Mouse (Mus musculus): ENCODE results near the gene Gpn3. TPM values are rescaled to one million over a fixed set of nuclear protein-coding genes. Genes with fewer than 3 reads are reported as not detected.

The Gpn3 gene
- polyA plus RNA-seq (2017; shearing (Covaris generic)) = 122 TPM

DNA sequence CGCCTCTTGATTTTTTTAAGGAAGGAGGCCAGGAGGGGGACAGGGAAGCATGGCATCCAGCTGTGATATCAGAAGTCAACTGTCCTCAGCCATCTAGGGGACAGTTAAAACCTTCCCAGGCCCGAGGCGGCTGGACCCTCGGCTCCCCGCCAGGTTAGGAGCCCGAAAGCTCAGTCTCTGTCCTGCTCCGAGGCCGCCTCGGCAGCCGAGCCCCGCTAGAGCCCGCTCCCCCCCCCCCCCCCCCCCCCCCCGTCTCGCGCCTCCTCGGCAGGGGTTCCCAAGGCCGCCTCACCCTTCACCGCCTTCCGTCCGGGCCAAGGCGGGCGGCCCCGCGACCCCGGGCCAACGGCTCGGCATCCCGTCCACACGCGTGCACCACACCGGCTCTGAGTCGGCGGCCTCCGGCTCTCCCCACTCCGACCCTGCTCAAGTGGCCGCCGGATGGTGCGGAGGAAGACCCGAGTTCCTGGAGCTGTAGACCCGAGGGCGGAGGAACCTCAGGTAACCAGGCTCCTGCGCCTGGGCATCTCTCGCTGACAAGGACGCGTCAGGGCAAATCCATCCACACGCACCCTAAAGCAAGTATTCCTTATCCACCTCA, at the start of gene Gpn3:
Gene Gpn3 (plus strand): TSS at position 286 of the 601 bp plus-strand sequence.

GRCm38 (mm10) chr5:122353807-122354491, 17.7 kb upstream of the Gpn3 start, which contains the start of the genes Rad9b and Vps29:
Rad9b (minus strand) TSS chr5:122354233.
Vps29 (plus strand) TSS chr5:122354369.

GRCm38 (mm10) chr5:122372192-122372769, 605 bp downstream of the Gpn3 start, which contains the start of gene Fam216a:
Fam216a (minus strand) TSS chr5:122372364.

DNA sequence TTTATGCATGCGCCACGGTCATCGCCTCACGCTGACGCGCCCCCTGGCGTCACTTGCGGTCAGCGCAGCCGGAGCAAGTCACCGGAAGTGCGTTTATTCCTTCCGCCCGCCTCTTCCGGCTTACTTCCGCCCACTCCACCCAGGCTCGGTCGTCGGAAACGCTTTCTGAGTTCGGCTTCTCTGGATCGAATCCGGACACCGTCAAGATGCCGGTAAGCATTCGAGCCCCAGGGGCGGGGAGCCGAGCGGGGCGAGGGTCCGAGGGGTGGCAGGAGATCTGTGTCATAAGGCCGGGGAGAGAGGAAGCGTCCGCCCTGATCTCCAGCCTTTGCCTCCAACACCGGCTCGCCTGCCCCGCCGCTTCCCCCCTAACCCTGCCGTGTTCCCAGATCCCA, 20.1 kb downstream of the Gpn3 start, which contains the start of gene Arpc3:
Gene Arpc3 (plus strand): TSS at position 93 of the 395 bp plus-strand sequence.

DNA sequence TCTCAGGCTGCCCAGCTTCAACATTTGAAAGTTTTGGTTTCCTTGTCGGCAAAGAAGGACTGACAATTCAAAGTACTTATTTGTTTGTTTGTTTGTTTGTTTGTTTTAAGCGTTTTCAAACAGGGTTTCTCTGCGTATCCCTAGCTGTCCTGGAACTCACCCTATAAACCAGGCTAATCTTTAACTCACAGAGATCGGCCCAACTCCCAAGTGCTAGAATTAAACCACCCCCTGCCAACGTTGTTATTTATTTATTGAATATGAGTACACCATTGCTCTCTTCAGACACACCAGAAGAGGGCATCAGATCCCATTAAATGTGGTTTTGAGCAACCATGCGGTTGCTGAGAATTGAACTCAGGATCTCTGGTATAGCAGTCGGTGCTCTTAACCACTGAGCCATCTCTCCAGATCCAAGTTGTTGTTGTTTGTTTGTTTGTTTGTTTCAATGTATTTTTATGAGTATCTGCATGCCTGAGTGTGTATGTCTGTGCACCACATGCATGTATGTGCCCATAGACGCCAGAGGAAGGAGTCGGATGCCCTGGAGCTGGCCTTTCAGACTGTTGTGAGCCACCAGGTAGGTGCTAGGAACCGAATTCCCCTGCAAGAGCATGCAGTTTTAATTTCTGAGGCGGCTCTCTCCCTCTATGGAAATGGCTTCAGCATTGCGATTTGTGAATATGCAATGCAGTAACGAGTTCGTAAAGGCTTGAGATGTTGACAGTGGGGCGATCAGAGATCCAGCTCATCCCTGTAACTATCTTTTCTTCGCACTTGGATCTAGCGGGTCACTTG, 49.8 kb downstream of the Gpn3 start, which contains the start of gene Anapc7:
Gene Anapc7 (plus strand): TSS at position 423 of the 798 bp plus-strand sequence.

Other genes starting within 250 kb of the Gpn3 start
- gene Ccdc63, start 231.1 kb upstream of the Gpn3 start, polyA plus RNA-seq (2017; shearing (Covaris generic)) = 1.4 TPM
- gene Ppp1cc, start 213.6 kb upstream of the Gpn3 start, polyA plus RNA-seq (2017; shearing (Covaris generic)) = 783 TPM
- gene Hvcn1, start 165.1 kb upstream of the Gpn3 start, polyA plus RNA-seq (2017; shearing (Covaris generic)) = 57.8 TPM
- 2.1 TPM for gene Tctn1, start 107.4 kb upstream of the Gpn3 start, polyA plus RNA-seq (2017; shearing (Covaris generic))
- gene Pptc7, start 87.5 kb upstream of the Gpn3 start, polyA plus RNA-seq (2017; shearing (Covaris generic)) = 59.2 TPM
- 1.0 TPM for gene Rad9b, start 17.6 kb upstream of the Gpn3 start, polyA plus RNA-seq (2017; shearing (Covaris generic))
- gene Vps29, start 17.5 kb upstream of the Gpn3 start, polyA plus RNA-seq (2017; shearing (Covaris generic)) = 127 TPM
- gene Fam216a, start 488 bp downstream of the Gpn3 start, polyA plus RNA-seq (2017; shearing (Covaris generic)) = 19.3 TPM
- gene Arpc3, start 20.0 kb downstream of the Gpn3 start, polyA plus RNA-seq (2017; shearing (Covaris generic)) = 901 TPM
- gene Anapc7, start 49.8 kb downstream of the Gpn3 start, polyA plus RNA-seq (2017; shearing (Covaris generic)) = 31.3 TPM
- gene Atp2a2, start 130.3 kb downstream of the Gpn3 start, polyA plus RNA-seq (2017; shearing (Covaris generic)) = 79.5 TPM
- 2.8 TPM for gene Ift81, start 242.6 kb downstream of the Gpn3 start, polyA plus RNA-seq (2017; shearing (Covaris generic))